Comparison of ENCODE assay signal across 7 mouse cellular contexts in the genomic region with DNA sequence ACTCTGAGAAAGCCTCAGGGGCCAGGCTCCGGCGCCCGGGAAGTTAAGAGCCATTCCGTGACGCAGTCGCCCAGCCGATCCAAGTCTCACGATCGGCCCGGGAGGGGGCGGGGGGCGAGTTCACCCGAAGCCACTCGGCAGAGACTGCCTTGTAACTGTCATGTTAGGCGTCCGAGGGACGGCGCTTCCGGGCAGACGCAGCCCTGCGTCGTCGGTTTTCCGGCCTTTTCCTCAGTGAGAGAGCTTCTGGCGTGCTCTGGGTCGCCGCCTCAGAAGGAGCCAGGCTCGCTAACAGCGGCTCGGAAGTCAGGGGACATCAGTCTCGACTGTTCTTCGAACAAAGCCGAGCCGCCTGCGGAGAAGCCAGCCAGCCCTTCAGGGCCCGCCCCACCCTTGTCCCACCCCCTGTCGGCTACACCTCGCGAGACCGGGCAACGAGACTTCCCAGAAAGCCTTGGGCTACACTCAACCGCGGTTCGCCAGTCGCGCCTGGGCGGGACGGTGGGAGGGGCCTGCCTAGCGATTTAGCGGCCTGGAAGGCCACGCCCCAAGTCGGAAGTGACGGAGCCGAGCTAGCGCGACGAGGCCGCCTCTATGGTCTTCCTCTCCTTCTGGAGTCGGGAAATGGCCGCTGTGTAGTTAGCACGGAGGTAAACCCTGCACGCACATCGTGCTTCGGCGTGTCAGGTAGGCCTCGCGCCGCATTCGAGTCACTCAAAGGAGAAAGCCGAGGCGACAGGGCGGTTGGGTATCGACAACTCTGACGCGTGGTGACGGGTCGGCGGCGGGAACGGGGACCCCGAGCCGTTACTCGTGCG. TPM values are rescaled to one million over a fixed set of nuclear protein-coding genes. Genes with fewer than 3 reads are reported as not detected.
DNase-seq lines count a peak whose midpoint lies in the region; ATAC-seq lines count a peak whose summit lies in the region.

A gene (plus strand): TSS at position 552 of the 818 bp plus-strand sequence.

- H3K4me1 ChIP-seq in intestine, embryonic 15.5 days (replicated peaks), result 0 out of 2 replicates have a peak, but pooled peaks cover 2% of the 10 kb centered on the region
- peaks cover 23% of the 10 kb centered on the region for H3K4me1 ChIP-seq in midbrain, embryonic 10.5 days

- H3K36me3 ChIP-seq in intestine, embryonic 15.5 days, result no peaks in the 10 kb centered on the region
- H3K36me3 ChIP-seq in midbrain, embryonic 10.5 days, result peaks cover 19% of the 10 kb centered on the region

- peak within 1 kb of the TSS; percentile 61 for H3K4me2 ChIP-seq in intestine, embryonic 15.5 days (replicated peaks)

- H3K9me3 ChIP-seq in intestine, embryonic 15.5 days, result no peaks in the 10 kb centered on the region
- no peaks in the 10 kb centered on the region for H3K9me3 ChIP-seq in midbrain, embryonic 10.5 days (replicated peaks)

- peak within 1 kb of the TSS; percentile 92 for H3K9ac ChIP-seq in intestine, embryonic 15.5 days

- H3K27ac ChIP-seq in intestine, embryonic 15.5 days, result peak within 1 kb of the TSS; percentile 100
- H3K27ac ChIP-seq in midbrain, embryonic 10.5 days (replicated peaks), result peak within 1 kb of the TSS; percentile 98

- H3K4me3 ChIP-seq in intestine, embryonic 15.5 days (replicated peaks), result peak within 1 kb of the TSS; percentile 85
- H3K4me3 ChIP-seq in midbrain, embryonic 10.5 days, result peak within 1 kb of the TSS; percentile 87

- under 1% methylated on average over 84 of the region's 84 CpGs for WGBS in intestine, embryonic 15.5 days
- WGBS in midbrain, embryonic 10.5 days, result under 1% methylated on average over 84 of the region's 84 CpGs

- intact Hi-C loops in gastrocnemius, postnatal 36 days (cut with DNase I), result no loop called here
- intact Hi-C loops in left cerebral cortex, postnatal 25 days (cut with DNase I), result loop anchor here (1.0 kb wide), 1 partner anchor 640 kb away; a partner anchor contains a TSS

- peak; percentile 100 for DNase-seq in adrenal gland, adult 2 months
- peak; percentile 100 for DNase-seq in embryo, embryonic 11.5 days (ENCODE audit: low read depth, low spot score)
- DNase-seq in gastrocnemius, postnatal 36 days, result peak; percentile 99 to 100
- peak; percentile 99 to 100 for DNase-seq in left cerebral cortex, postnatal 25 days (ENCODE audit: low spot score in 2 of 2)
- DNase-seq in midbrain, embryonic 10.5 days (ENCODE audit: low spot score), result peak; percentile 100
- DNase-seq in right cerebral cortex, postnatal 4 days, result peak; percentile 98

- H3K27me3 ChIP-seq in intestine, embryonic 15.5 days (replicated peaks), result no peaks in the 10 kb centered on the region
- no peaks in the 10 kb centered on the region for H3K27me3 ChIP-seq in midbrain, embryonic 10.5 days (ENCODE audit: low read depth, poor library complexity, severe bottlenecking)

- peak; percentile 99 for ATAC-seq in intestine, embryonic 15.5 days

RNA-seq across cellular contexts. Expression of the gene that starts here (rescaled TPM):
- 100 to 1,000 TPM in 1 of 2 experiments, 10 to 100 TPM in 1; 80.7 to 129 TPM for total RNA-seq in adrenal gland, adult 2 months (2021)
- 4.2 and 6.4 TPM in 2 replicates for polyA plus RNA-seq in adrenal gland, adult 2 months (2012; rRNA removed)
- 10 to 100 TPM; 39.4 to 50.0 TPM for total RNA-seq in gastrocnemius, postnatal 36 days (2021)
- 107 and 109 TPM in 2 replicates for polyA plus RNA-seq in intestine, embryonic 15.5 days (2015; fragmentation: Nextera tagmentation; extraction: Ambion mirVana)
- total RNA-seq in left cerebral cortex, postnatal 25 days (2021), result 100 to 1,000 TPM; 110 to 113 TPM
- 154 and 165 TPM in 2 replicates for polyA plus RNA-seq in midbrain, embryonic 10.5 days (2016; fragmentation: Nextera tagmentation; extraction: Ambion mirVana)

Comparison
In these comparisons a context has a peak if more than half of its experiments do, and no peak if none do; other contexts are left out.
1. Peak in every context shown above with its lines: DNase-seq, ATAC-seq, H3K4me3 ChIP-seq and H3K27ac ChIP-seq.
2. RNA of the gene that starts here (polyA plus RNA-seq): 154 to 165 TPM in midbrain, embryonic 10.5 days and 107 to 109 TPM in intestine, embryonic 15.5 days; 4.2 to 6.4 TPM in adrenal gland, adult 2 months; every median in the first group is over 10 times any median in the second.